Mouse (Mus musculus): ENCODE data around the gene Gm13278.
"Not testable (repeated sequence)": the region's sequence is repeated elsewhere in the genome, so short reads cannot be mapped to it uniquely, and the experiment has no call there.

Gm13278 gene

DNA sequence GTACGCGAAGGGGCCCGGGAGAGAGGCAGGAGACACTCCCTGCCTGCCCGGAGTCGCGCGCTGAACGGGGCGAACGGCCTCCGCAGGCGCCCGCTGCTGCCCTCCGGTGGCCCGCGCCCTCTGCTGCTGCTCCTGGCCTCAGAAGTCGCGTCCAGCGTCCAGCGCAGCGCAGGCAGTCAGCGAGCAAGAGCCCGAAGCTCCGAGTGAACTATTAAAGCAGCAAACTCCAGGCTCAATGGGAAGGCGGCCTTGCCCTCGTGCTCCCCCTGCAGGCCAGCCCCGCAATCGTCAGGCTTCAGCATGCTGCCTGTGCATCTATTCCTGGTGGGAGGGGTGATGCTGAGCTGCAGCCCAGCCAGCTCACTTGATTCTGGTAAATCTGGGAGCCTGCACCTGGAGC is at the start of gene Gm13278:
Gene Gm13278 (plus strand): TSS at position 301 of the 400 bp plus-strand sequence.
- ATAC-seq (ENCODE audit: low TSS enrichment), result not testable (repeated sequence)

GRCm38 (mm10) chr4:88742771-88743371 is 48.5 kb upstream of the Gm13278 start:
- ATAC-seq (ENCODE audit: low TSS enrichment), result no peak

DNA sequence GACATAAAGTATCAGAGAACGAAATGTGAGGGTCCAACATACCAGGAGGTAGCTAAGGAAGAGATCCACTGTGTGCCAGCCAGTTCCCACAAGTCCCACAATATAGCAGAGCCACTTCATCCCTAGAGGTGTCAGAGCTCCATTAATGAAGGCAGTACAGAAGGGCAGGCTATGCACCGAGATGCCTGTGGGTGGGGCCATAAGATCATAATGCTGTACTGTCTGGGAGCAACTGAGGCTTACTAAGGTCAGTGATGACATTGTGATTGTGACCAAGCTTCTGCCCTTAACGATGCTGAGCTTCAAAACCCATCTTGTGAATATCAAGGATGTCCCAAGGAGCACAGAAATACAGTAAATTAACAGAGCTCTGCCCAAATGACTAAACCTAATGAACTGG is 47.1 kb upstream of the Gm13278 start:
- ATAC-seq (ENCODE audit: low TSS enrichment), result no peak

DNA sequence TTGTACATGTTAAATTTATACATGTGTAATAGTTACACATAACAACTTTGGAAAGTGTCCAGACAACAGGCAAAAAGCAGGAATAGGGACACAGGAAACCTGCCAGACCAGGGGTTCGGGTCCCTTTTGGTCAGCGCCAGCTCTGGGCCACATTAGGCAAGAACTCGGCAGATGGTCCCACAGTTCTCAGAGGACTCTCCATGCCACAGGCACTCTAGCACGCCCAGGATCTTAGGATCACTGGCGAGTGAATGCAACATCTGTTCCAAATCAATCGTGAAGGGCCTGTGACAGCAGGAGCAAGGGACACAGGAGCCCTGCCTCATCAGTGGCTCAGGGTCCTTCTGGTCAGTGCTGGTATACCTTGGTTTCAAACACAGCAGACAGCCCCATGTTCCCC is 41.4 kb upstream of the Gm13278 start:
- ATAC-seq (ENCODE audit: low TSS enrichment), result no peak

DNA sequence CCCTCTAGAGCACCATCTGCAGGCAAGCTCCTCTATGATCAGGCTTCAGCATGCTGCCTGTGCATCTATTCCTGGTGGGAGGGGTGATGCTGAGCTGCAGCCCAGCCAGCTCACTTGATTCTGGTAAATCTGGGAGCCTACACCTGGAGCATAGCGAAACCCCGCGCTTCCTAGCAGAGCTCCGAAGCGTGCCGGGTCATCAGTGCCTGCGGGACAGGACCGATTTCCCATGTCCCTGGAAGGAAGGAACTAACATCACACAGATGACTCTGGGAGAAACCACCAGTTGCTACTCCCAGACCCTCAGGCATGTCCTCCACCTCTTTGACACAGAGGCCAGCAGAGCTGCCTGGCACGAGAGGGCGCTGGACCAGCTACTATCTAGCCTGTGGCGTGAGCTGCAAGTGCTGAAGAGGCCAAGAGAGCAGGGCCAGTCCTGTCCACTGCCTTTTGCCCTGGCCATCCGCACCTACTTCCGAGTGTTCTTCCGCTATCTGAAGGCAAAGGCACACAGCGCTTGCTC is 36.5 kb upstream of the Gm13278 start, which contains the start of gene Gm13271:
Gene Gm13271 (plus strand): TSS at position 51 of the 523 bp plus-strand sequence.
- not testable (repeated sequence) for ATAC-seq (ENCODE audit: low TSS enrichment)

DNA sequence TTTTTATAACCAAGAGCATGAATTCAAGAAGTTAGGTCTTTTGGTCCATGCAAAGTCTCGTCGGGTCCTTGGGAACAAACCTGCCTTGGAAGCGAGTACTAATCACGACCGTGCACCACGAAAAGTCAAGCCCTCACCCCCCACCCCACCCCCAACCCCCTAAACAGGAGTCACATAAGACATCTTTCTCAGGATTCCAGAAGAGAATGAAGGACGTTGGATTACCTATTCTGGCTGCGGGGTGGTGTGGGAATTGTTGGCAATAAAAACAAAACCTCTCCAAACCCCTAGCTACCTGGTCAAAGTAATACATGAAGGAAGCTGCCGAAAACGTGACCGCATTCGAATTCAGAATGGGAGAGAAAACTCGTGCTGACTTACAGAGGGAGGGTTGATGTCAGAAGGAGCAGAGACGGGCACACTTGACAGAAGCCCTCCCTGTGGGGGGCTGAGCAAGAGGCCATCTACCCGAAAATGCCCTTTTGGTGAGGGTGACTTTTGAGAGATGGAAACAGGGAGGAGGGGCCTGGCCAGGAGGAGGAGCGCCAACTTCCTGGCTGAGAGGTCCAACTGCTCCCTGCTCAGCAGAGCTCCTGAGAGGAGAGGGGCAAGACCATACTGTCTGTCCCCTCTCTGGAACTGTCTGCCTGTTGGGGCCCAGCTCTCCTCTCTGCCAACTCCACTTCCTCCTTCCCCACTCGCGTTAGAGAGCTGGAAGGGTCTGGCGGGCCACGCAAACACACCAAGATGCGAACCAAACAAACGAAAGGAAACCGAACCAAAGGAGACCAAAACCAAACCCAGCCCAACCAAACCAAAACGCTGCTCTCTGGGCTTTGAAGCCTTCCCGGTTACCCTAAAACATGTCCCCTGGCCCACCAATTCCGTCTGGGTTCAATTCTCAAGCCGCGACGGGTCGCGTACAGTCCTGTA is 34.5 kb upstream of the Gm13278 start:
- ATAC-seq (ENCODE audit: low TSS enrichment), result not testable (repeated sequence)

DNA sequence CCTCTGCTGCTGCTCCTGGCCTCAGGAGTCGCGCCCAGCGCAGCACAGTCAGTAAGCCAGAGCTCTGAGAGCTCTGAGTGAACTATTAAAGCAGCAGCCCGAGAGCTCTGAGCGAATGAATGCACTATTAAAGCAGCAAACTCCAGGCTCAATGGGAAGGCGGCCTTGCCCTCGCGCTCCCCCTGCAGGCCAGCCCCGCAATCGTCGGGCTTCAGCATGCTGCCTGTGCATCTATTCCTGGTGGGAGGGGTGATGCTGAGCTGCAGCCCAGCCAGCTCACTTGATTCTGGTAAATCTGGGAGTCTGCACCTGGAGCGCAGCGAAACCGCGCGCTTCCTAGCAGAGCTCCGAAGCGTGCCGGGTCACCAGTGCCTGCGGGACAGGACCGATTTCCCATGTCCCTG is 33.7 kb upstream of the Gm13278 start:
- ATAC-seq (ENCODE audit: low TSS enrichment), result peak; percentile 100

DNA sequence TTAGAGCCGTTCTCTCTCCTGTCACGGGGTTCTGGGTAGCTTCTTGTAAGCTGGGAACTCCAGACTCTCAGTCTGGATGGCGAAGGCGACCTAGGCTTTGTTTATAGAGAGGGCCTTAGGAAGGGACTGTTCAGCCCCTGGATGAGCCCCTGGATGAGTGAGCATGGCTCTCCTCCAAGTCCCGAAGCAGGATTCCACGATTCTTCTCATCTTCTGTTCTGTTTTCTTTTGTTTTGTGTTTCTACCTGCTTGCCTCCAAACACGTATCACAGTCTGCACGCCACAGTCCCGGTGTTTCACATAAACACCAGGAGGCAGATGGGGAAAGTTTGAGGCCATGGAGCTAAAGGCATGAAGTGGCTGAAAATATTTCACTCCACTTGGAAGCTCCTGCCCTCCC is 32.6 kb upstream of the Gm13278 start:
- ATAC-seq (ENCODE audit: low TSS enrichment), result not testable (repeated sequence)

- ATAC-seq (ENCODE audit: low TSS enrichment), result not testable (repeated sequence)
Observed at GRCm38 (mm10) chr4:88759610-88760268, 31.6 kb upstream of the Gm13278 start, which contains the start of gene Gm13283. Gene Gm13283, plus strand, starts transcription at chr4:88760119.

GRCm38 (mm10) chr4:88760431-88760830 is 30.9 kb upstream of the Gm13278 start:
- not testable (repeated sequence) for ATAC-seq (ENCODE audit: low TSS enrichment)

- ATAC-seq (ENCODE audit: low TSS enrichment), result not testable (repeated sequence)
Observed at GRCm38 (mm10) chr4:88761776-88762175, 29.6 kb upstream of the Gm13278 start.

DNA sequence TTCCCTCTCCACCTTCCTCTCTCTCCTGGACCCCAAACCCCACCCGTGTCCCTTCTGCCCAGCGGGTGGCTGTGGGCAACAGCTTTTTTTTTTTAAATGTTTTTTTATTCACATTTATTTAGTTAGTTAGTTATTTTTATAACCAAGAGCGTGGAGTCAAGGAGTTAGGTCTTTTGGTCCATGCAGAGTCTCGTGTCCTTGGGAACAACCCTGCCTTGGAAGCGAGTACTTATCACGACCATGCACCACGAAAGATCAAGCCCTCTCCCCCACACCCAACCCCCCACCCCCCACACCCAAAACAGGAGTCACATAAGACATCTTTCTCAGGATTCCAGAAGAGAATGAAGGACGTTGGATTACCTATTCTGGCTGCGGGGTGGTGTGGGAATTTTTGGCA is 29.0 kb upstream of the Gm13278 start:
- not testable (repeated sequence) for ATAC-seq (ENCODE audit: low TSS enrichment)

DNA sequence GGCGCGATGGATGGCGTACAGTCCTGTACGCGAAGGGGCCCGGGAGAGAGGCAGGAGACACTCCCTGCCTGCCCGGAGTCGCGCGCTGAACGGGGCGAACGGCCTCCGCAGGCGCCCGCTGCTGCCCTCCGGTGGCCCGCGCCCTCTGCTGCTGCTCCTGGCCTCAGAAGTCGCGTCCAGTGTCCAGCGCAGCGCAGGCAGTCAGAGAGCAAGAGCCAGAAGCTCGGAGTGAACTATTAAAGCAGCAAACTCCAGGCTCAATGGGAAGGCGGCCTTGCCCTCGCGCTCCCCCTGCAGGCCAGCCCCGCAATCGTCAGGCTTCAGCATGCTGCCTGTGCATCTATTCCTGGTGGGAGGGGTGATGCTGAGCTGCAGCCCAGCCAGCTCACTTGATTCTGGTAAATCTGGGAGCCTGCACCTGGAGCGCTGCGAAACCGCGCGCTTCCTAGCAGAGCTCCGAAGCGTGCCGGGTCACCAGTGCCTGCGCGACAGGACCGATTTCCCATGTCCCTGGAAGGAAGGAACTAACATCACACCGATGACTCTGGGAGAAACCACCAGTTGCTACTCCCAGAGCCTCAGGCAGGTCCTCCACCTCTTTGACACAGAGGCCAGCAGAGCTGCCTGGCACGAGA is 27.8 kb upstream of the Gm13278 start:
- ATAC-seq (ENCODE audit: low TSS enrichment), result 0 out of 2 replicates have a peak, but pooled peaks have one; percentile 73

- ATAC-seq (ENCODE audit: low TSS enrichment), result not testable (repeated sequence)
Observed at GRCm38 (mm10) chr4:88773534-88773933, 17.8 kb upstream of the Gm13278 start, which contains the start of gene Gm13290. Gene Gm13290, plus strand, starts transcription at chr4:88773834.

DNA sequence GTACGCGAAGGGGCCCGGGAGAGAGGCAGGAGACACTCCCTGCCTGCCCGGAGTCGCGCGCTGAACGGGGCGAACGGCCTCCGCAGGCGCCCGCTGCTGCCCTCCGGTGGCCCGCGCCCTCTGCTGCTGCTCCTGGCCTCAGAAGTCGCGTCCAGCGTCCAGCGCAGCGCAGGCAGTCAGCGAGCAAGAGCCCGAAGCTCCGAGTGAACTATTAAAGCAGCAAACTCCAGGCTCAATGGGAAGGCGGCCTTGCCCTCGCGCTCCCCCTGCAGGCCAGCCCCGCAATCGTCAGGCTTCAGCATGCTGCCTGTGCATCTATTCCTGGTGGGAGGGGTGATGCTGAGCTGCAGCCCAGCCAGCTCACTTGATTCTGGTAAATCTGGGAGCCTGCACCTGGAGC is 14.7 kb upstream of the Gm13278 start, which contains the start of gene Gm13289:
Gene Gm13289 (plus strand): TSS at position 301 of the 400 bp plus-strand sequence.
- ATAC-seq (ENCODE audit: low TSS enrichment), result not testable (repeated sequence)

GRCm38 (mm10) chr4:88779550-88779949 is 11.8 kb upstream of the Gm13278 start, which contains the start of gene Gm13272:
Gene Gm13272, plus strand, starts transcription at chr4:88779850.
- not testable (repeated sequence) for ATAC-seq (ENCODE audit: low TSS enrichment)

GRCm38 (mm10) chr4:88780320-88780719 is 11.0 kb upstream of the Gm13278 start:
- not testable (repeated sequence) for ATAC-seq (ENCODE audit: low TSS enrichment)

GRCm38 (mm10) chr4:88781831-88782230 is 9.5 kb upstream of the Gm13278 start, which contains the start of gene Ifnz:
Gene Ifnz, plus strand, starts transcription at chr4:88782131.
- ATAC-seq (ENCODE audit: low TSS enrichment), result not testable (repeated sequence)

DNA sequence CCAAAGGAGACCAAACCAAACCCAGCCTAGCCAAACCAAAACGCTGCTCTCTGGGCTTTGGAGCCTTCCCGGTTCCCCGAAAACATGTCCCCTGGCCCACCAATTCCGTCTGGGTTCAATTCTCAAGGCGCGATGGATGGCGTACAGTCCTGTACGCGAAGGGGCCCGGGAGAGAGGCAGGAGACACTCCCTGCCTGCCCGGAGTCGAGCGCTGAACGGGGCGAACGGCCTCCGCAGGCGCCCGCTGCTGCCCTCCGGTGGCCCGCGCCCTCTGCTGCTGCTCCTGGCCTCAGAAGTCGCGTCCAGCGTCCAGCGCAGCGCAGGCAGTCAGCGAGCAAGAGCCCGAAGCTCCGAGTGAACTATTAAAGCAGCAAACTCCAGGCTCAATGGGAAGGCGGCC is 9.0 kb upstream of the Gm13278 start:
- not testable (repeated sequence) for ATAC-seq (ENCODE audit: low TSS enrichment)

GRCm38 (mm10) chr4:88785409-88785808 is 5.9 kb upstream of the Gm13278 start, which contains the start of gene Gm13276:
Gene Gm13276, plus strand, starts transcription at chr4:88785709.
- ATAC-seq (ENCODE audit: low TSS enrichment), result not testable (repeated sequence)

GRCm38 (mm10) chr4:88788402-88788801 is 2.9 kb upstream of the Gm13278 start, which contains the start of gene Gm13277:
Gene Gm13277, plus strand, starts transcription at chr4:88788632.
- not testable (repeated sequence) for ATAC-seq (ENCODE audit: low TSS enrichment)

Data from frontal cortex, adult (tissue).